Mouse (Mus musculus) brain, embryonic 14.5 days (tissue): Measurements from ENCODE around the gene 1700012B07Rik.

Experiments used
- CTCF ChIP-seq: fragments of 200-500 bp; IDR thresholded peaks from 2 replicates; pipeline ENCODE4 v1.5.1; 2012; ENCODE audit warnings: inconsistent platforms, mild to moderate bottlenecking, moderate library complexity, borderline replicate concordance; ENCODE audit not compliant: insufficient read depth, insufficient read length; ENCODE audit errors: extremely low read depth
- POLR2A ChIP-seq: fragments of 200-500 bp; IDR thresholded peaks from 2 replicates; pipeline ENCODE4 v1.6.1; 2012; ENCODE audit warnings: mild to moderate bottlenecking, inconsistent platforms, borderline replicate concordance; ENCODE audit not compliant: poor library complexity, insufficient read depth, insufficient read length, severe bottlenecking; ENCODE audit errors: extremely low read depth

DNA sequence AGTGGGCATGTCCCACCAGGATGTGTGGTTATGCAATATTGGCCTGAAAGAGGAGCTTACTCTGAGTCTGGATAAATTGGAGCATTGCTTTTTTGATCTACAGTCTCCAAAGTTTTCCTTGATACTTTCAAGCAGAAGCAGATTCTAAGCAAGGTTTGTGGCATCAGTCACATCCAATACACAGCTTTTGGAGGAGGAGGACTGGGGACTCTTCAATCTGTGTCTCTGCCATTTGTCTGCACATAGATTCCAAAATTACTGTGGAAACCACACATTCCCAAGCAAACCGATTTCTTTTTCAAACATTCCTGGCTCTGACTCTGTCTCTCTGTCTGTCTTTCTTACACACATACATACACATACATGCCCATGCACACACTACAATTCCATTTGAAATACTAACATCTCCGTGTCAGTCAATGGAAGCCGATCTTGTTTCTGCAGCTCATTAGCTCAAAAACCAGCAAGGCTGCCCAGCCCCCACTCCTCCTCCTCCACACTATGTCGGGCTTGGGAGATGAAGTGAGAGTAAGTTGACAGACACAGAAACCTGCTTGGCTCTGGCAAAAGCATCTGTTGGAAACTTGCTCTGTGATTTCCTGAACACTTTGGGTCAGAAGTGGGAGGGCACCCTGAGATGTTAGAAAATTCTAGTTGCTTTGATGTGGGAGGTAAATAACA lies 18.5 kb downstream of the 1700012B07Rik start:
- TF ChIP-seq CTCF, result no peak
- TF ChIP-seq POLR2A, result no peak
